Mouse (Mus musculus): ENCODE measurements around the gene Camta1.

The Camta1 gene

DNA sequence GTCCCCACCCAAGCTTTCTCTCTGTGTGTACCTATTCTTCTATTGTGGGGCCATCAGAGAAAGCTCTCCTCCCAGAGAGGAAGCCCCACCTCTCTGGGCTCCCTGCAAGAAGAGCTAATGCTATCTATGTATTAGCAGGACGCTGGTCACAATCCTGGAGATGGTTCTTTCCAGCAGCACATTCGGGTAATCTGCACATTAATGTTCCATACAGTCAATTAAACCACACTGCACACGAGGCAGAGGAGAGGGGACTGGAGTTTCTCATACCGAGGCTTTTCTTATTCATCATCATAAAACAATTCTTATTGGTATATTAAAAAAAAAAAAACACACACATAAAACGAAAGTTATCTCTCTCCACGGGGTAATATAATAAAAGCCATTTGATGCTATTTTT is 409.8 kb downstream of the Camta1 start:
- DNase-seq (ENCODE audit: low read depth, low spot score) = no peak

DNA sequence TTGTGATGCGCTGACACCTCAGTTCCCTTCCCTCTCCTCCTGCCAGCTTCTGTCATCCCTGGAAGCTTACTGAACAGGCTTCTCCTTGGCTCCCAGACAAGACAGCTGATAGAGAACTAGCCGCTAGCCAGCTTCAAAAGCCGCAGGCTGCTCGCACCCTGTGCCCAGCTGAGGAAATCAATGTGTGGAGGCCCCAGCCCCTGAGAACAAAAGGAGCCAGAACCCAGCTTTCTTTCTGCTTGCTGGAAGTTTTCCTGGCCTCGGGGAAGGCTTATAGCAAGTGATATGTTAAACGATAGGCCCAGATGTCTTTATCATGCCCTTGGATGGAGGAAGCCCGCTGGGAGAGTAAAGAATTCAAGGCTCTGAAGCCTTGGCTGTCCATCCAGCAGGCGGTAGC is 411.7 kb downstream of the Camta1 start:
- DNase-seq (ENCODE audit: low read depth, low spot score) = no peak

DNA sequence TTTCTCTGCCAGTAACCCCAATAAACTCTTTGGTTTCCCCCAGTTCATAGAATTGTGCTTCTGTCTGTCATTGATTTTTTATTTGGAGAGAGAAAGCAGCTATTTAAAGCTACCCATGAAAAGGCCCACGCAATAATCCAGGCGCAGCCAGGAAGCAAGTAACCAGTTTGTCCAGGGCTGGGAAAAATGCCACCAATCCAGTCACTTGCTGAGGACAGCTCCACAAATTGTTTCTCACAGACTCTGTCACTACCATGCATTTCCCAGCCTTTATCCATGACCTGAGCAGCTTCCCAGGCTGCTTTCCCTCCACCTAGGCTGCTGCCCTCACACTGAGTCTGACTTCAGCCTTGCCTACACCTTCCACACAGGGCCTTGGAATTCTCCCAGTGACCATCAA is 413.3 kb downstream of the Camta1 start:
- DNase-seq (ENCODE audit: low read depth, low spot score) = no peak

DNA sequence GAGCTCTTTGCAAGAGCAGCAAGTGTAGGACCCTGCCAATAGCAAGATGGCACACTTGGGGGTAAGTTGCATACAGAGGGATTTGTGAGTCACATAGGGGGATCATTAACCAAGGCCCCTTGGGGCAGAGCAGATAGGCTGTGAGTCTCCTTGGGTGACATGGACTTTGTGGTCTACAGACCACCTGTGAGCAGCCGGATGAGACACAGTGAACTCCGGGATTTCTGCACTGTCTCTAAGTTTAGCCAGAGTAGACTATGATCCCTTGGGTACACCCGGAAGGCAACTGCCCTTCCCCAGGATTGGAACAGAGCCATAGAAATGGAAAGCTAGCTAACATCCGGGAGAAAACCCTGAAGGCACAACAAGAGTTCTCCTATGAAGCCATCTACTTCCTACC is 417.0 kb downstream of the Camta1 start:
- no peak for DNase-seq (ENCODE audit: low read depth, low spot score)

DNA sequence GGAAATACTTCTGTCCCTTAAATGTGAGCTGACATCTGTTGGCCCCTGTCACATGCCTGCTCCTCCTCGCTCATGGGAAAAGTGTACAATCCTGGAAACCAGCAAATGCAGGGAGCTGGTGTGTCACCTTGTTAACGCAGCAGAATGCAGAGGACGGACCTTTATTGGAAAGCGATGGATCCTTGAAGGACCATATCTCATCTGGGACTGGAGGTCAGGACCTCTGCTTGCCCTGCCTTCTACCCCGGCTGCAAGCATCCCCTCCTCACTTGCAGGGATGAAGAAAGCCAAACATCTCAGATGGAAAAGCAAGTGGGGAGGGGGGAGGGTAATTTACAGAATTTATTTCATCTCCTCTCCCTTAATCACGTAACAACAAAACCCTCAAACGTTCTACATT is 423.1 kb downstream of the Camta1 start:
- DNase-seq (ENCODE audit: low read depth, low spot score) = no peak

DNA sequence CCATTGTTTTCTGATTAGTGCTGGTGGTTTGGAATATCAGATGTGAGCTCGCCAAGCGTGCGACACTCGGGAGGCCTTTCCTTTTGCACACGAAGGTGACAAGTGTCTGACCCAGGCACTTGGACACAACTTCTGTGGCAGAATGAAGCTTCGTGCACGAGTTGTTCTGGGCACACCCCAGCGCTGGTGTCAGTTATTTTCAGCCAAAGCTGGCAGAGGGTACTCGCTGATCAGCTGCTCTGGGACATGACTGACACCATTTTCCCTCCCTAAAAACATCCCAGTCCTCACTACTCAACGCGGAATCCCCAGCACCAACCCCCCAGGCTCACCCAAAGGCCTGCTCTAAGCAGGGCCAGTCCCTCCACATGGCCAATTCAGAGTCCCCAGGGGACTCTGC is 423.8 kb downstream of the Camta1 start:
- DNase-seq (ENCODE audit: low read depth, low spot score) = no peak

DNA sequence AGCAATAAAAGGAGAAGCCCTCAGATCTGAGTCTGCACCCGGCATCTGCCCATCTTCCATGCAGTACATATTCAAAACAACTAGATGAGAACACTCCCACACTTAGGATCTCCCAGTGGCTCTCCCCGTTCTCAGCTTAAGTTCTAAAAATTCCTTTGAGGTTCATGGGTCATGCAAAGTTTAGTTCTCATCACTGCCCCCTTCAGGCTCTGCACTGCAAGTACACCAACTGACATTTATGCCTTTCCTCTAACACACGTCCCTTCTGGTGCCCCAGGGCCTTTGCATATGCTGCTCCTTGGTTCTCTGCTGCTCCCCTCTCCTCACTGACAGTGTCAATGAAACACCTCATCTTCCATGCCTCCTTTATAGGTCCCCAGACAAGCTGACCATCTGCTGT is 436.5 kb downstream of the Camta1 start:
- no peak for DNase-seq (ENCODE audit: low read depth, low spot score)

DNA sequence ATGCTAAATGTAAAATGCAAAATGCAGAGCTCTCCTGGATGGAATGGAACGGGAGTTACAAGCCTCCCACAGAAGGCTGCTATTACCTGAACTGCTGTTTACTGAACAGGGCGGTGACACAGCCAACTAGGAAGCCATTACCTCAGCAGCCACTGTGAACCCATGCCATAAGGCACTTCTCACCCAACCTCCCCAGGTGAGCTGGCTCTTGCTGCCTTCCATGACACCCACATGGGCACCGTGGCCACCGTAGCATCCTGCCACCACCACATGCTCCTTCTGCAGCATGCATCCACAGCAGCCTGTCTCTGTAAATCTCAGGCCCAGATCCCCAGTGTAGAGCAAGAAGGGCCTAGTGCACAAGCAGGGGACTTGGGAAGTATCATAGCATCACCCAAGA is 438.8 kb downstream of the Camta1 start:
- DNase-seq (ENCODE audit: low read depth, low spot score) = no peak

DNA sequence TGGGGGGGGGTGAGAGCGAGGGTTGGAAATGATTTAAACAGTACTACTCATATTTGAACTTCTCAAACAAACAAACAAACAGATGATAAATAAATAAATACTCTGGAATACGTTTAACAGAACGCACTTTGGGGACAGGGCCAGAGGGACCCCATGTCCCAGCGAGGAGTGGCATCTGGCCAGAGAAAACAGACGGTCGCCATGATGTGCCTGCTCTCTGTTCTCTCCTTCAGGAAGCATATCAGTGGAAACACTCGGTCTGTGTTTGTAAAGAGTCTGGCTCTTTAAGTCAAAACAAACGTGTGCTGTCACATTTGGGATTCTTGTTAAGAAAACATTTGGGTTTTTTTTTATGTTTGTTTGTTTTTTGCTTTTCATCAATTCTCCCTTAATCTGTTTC is 439.3 kb downstream of the Camta1 start:
- DNase-seq (ENCODE audit: low read depth, low spot score) = peak; percentile 42

DNA sequence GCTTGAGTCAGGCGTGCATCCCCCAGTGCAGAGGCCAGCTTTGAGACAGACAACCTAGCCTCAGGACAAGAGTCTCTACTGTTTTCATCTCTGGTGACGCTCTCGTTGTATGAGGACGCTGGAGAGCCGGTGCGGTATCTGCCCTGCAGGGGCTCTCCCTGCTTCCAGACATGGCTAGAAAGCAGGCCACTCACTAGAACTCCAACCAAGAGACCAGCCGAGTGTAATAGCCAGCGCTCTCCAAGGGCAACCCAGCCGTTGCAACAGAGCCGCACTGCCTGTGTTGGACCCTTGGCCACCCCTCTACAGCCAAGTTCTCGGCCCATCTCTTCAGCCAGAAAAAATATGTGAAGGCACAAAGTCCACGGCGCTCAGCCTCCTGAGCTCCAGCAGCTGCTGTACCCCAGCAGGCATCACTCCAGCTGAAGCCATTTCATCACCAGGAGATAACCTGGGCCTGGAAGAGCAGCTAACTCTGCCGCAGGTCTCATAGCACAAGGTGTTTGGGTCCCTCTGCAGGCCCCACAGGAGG is 443.3 kb downstream of the Camta1 start:
- no peak for DNase-seq (ENCODE audit: low read depth, low spot score)

DNA sequence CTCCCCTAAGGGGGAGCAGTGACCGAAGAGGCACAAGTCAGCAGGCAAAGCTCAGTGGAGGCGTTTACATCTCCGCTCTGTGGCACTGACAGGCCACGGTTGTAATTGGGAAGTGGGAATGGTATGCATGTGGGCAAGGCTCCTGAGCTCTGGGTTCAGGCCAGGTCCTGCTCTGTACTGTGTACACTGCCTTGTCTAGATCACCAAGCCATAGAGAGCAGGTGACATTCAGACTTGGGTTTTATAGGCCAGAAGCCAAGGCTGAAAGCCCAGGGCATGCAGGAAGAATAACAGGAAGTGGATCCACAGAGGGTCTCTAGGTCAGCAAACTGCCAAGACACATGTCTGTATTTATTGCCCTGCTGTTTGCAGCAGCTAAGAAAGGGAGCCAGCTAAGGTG is 445.9 kb downstream of the Camta1 start:
- DNase-seq (ENCODE audit: low read depth, low spot score) = no peak

DNA sequence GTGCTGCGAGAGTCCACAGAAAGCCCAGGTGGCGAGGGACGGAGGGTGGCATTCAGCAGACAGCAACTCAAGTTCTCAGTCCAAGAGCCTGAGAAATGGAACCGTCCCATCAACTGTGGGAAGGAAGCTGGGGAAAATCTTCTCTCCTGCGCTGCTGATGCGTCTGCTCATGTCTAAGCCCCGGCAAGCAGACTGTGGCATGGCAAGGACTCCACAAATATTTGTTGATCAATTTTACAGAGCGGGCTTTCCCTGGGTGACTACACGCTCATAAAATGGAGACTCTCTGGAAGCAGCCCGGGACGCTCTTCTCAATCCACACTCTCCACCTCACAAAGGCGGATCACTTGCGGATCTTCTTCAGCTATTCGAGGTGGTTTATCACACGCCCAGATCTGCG is 446.3 kb downstream of the Camta1 start:
- no peak for DNase-seq (ENCODE audit: low read depth, low spot score)

DNA sequence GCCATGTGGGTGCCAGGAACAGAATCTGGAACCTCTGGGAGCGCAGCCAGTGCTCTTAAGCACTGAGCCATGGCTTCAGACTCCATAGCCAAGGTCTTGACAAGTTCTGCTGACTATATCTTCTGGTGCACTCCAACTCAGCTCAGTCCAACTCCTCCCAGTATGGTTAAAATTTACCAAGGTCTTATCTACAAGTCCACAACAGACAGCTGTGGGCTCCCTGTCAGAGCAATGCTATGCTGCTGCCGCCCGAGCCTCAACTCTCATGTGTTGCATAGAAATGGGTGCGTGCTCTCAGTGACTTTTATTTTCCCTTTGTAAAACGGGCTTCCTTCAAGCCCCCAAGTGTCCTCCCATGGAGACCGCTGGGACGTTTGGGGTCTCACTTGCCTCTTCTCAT is 446.7 kb downstream of the Camta1 start:
- DNase-seq (ENCODE audit: low read depth, low spot score) = no peak

DNA sequence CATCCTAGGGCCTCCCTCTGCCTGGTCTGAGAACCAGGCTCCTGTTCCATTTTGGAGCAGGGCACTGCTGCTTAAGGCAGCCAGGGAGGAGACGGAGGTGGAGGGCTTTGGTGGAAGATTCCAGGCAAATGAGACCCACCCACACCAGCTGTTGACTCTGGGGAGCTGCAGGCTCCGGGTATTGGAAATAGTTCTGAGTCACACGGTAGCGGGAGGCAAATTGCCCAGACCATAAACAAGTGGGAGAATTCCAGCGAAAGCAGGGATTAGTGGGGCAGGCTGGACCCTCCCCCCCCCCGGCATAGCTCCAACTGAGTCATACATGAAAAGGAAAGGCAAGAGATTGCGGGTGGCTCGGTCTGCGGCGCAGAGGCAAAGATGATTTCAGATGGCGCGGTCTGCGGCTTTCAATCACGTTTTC is 450.0 kb downstream of the Camta1 start:
- no peak for DNase-seq (ENCODE audit: low read depth, low spot score)

DNA sequence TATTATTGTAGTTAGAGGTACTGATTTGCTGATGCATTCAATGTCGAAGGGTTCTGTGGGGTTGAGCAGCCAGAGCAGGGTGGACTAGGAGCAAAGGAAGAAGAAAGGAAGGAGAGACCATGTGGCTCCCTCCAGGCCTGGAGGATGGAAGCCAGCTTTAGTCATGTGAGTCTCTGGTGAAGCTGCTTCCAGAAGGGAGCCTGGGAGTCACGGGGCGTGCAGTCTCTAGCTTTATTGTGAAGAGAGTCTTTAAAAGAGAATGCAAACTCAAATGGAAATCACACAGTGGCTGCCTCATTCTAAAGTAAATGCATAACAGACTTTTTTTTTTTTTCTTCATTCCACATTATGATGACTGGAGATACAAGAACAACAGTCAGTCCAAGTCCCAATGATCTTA is 450.7 kb downstream of the Camta1 start:
- no peak for DNase-seq (ENCODE audit: low read depth, low spot score)

DNA sequence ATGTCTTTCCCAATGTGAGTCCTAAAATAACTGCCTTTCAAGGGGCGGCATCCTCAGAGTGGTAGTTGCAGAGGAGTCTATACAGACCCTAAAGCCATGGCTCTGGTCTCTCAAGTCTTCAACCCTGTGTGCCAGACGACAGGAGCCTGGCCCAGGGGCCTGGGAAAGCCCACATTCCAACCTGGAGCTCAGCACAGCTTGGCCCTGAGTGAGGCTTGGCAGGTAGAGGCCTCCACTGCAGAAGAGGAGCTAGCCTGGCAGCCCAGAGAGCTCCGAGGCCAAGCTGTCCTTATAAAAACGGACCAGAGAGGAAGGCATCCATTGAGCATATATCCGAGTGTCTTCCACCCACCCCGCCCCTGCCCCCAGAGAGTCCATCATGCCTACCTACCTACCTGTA is 452.4 kb downstream of the Camta1 start:
- no peak for DNase-seq (ENCODE audit: low read depth, low spot score)

DNA sequence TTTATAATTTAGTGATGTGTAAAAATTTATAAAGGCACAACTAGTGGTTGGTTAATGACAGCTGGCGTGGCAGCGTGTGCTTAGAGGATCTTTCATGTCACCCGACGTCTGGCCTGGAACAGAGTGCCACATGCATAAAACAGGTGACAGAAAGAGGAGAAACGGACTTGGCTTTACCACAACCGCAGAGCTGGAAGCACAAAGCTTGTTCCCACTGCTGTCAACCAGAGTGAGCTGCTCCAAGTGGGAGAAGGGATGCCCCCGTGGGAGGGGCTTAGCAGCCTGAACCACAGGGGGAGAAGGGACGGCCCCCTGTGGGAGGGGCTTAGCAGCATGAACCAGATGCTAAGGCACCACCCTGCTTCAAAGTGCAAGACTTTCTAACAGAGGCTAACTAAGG is 452.9 kb downstream of the Camta1 start:
- no peak for DNase-seq (ENCODE audit: low read depth, low spot score)

DNA sequence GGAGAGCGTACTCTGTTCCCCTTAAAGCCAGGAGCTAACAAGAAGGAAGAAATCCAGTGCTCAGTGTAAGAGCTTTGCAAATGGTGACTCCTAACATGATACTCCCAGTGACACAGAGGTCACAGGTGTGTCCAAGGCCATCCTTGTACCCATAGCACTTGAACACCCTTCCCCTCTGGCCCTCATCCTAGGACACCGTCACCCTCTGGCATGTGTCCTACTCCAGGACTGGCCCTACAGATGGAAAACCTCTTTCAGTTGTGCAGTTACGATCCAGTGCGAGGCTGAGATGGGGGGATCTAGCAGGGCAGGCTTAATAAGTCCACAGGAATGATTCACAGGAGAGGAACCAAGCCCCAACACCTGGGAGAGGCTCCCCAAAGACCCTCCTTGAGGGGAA is 453.4 kb downstream of the Camta1 start:
- DNase-seq (ENCODE audit: low read depth, low spot score) = no peak

DNA sequence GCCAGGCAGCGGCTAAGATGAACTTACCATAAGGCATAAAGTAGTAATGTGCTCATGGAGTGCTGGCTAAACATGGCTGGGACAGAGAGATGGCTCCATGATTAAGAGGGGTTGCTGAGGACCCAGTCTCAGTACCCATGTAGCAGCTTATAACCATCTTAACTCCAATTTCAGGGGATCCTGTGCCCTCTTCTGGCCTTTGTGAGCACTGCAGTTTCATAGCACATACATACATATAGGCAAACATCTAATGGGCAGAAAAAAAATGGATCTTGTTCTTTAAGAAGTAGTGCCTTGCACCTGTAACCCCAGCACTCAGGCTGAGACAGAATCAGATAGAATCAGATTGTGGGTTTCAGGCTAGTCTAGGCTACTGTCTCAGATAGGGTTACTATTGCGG is 454.5 kb downstream of the Camta1 start:
- no peak for DNase-seq (ENCODE audit: low read depth, low spot score)

DNA sequence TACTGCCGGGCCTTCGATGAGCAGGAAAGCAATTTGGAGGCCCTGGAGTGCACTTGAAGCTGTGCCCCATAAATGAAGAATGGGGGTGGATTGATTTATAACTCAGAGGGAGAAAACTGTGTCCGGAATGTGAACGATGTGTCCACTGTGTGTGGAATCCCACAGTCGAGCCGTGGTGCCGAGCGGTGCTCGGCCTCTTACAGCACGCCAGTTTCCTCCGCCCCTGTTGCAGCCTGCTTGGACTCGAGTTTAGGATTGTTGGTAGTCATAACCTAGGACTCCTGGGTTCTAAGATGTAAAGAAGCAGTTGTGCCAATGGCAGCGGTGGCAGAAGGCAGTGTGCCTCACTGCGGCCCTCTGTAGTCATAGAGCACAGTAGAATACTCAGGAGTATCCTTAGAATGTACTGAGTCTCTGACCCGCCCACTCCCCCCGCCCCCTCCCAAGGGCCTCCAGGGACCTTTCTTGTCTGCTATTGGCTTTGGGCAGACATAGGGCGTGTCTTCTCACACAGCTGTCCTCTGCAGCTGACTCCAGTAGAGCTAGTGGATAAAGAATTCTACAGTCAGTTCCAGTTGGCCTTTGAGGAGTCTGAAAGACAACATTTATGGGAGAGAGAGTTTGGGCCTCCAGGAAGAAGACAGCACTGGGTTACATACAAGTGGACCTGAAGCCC is 457.0 kb downstream of the Camta1 start:
- DNase-seq (ENCODE audit: low read depth, low spot score) = no peak

DNA sequence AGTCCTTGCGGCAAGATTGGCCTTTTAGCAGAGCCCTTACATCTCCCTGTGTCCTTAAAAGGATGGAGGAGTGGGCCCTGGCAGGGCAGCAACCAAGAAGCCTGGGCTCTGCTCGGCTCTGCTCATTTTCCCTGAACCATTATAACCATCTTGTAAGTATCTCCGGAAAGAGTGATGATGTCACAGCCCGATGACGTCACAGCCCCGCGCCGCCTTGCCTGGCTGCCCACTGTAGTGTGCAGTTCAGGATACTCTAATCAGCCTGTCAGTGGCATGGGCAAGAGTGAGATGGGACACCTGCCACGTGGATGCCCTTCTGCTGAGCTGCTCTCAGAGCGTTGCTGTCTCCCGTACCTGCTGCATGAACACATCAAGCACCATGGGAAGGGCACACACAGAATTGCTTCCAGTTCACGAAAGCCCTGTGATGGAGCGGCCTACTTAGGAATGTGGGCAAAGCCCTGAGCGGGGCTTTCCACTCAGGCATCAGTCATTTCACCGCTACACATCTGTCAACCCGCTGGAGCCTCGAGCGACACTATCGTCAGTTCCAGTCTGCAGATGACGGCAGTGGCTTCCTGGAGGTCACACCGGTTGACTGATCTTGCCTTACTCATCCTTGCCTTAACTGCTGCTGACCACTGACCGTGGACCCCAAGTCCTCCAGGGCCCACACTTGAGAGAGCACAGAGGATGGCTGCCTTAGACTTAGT is 459.8 kb downstream of the Camta1 start:
- DNase-seq (ENCODE audit: low read depth, low spot score) = no peak

DNA sequence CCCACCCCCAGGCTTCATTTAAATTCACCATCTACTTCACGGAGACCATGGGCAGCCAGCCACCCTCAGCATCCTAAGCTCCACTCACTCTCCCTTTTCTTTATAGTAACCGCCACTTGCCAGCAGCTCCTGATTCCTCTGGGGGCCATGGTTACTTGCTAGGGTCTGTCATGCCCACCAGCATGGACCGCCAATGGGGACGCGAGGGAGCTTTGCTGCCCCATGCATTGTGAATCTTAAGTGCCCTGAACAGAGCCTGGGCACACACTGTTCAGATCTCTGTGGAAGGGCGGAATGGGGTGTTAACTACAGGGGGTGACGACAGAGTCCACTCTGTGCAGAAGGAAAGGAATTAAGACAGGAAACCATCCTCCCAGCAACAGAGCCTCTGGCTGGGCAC is 465.1 kb downstream of the Camta1 start:
- peak; percentile 26 for DNase-seq (ENCODE audit: low read depth, low spot score)

DNA sequence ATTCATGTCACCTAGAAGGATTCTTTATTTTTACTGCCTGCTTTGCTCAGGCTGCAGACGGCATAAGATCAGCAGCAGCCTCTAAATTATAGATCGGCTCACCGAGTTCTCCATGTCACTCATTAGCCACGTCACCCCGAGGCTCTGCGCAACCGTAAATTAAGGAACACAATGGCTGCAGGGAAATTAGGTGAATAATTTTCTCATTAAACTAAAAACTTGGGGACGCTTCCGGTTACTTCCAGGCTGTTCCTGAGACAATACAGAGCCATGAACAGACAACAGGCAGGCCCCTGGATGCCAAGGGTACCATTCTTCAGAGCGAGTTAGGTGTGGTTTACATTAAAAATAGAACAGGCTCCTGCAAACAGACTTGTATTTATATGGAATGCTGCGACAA is 472.3 kb downstream of the Camta1 start:
- no peak for DNase-seq (ENCODE audit: low read depth, low spot score)

Data from brain, embryonic 18.5 days (tissue).